Mouse (Mus musculus) lung, embryonic 16.5 days (tissue): ENCODE measurements around the gene Trim40. TPM values are rescaled to one million over a fixed set of nuclear protein-coding genes. Genes with fewer than 3 reads are reported as not detected.

Experiments
- ATAC-seq: fragments of 200-750 bp; cut with Nextera tagmentation; 2 replicates; pipeline ENCODE4 v1.8.0; 2017; ENCODE audit warnings: low read depth, mild to moderate bottlenecking, moderate library complexity
- H3K27ac ChIP-seq: fragments of 300-500 bp; sonication (generic); 2 replicates; pipeline ENCODE4 v1.5.1; 2014; ENCODE audit warnings: mild to moderate bottlenecking, control low read depth, low read length
- H3K27me3 ChIP-seq: fragments of 300-500 bp; sonication (generic); 2 replicates; pipeline ENCODE4 v1.6.1; 2014; ENCODE audit warnings: low read depth, low read length, mixed read lengths; ENCODE audit not compliant: control insufficient read depth, insufficient read depth
- H3K36me3 ChIP-seq: fragments of 300-500 bp; sonication (generic); 2 replicates; pipeline ENCODE4 v1.6.1; 2014; ENCODE audit warnings: low read length; ENCODE audit not compliant: control insufficient read depth, insufficient read depth
- H3K4me1 ChIP-seq: fragments of 300-500 bp; sonication (generic); replicated peaks from 2 replicates; pipeline ENCODE4 v1.6.1; 2014; ENCODE audit warnings: low read length, mixed read lengths; ENCODE audit not compliant: control insufficient read depth, insufficient read depth
- H3K4me2 ChIP-seq: fragments of 300-500 bp; sonication (generic); 2 replicates; pipeline ENCODE4 v1.6.1; 2014; ENCODE audit warnings: low read depth, low read length, control low read depth
- H3K4me3 ChIP-seq: fragments of 300-500 bp; sonication (generic); 2 replicates; pipeline ENCODE4 v1.5.1; 2014; ENCODE audit warnings: mild to moderate bottlenecking, low read length, control low read depth
- H3K9ac ChIP-seq: fragments of 300-500 bp; sonication (generic); 2 replicates; pipeline ENCODE4 v1.6.1; 2014; ENCODE audit warnings: low read length, control low read depth
- H3K9me3 ChIP-seq: fragments of 300-500 bp; sonication (generic); 2 replicates; pipeline ENCODE4 v1.6.1; 2016; ENCODE audit warnings: low read length; ENCODE audit not compliant: control insufficient read depth
- WGBS: fragments of 180-500 bp; shearing (Covaris S2); extraction: QIAGEN DNeasy Blood & Tissue Kit; methylation state at CpG from one replicate; pipeline ENCODE4 v1.1.7; 2014; 5-methylcytosine and 5-hydroxymethylcytosine counted together
- polyA plus RNA-seq: library from polyadenylated mRNA; unstranded; fragments of >200 nt; fragmentation: Nextera tagmentation; extraction: Ambion mirVana; gene quantifications from 2 replicates; pipeline ENCODE4 v1.2.1, GENCODE M21; 2015

The Trim40 gene
- polyA plus RNA-seq, 1 experiment from 2014 or later: not detected

DNA sequence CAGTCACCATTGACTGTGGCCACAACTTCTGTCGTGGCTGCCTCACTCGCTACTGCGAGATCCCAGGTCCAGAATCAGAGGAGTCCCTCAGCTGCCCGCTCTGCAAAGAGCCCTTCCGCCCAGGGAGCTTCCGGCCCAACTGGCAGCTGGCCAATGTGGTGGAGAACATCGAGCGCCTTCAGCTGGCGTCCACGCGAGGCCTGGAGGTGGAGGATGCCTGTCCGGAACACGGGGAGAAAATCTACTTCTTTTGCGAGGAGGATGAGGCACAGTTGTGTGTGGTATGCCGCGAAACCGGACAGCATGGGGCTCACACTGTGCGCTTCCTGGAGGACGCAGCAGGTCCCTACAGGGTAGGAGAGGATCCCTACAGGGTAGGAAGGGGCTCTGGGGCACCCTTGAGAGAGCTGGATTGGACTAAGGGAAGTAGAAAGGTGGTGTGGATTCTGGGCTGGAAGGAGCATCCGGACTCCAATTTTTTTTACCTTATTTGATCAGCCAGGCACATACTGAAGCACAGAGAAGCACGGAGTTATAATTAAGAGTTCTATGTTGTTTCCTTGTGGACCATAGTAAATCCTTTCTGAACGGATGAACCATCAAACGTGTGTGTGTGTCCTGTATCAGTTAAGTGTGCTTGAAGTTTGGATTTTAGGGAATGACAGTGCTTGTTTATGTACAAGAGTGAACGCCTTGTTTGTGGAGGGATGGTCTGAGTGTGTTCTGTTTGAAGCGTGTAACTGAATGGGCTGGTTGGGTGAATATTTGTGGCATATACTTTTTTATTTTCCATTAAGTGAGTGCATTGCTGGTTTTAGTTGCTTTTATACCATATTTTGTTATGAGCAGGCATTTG is 19.7 kb downstream of the Trim40 start:
- WGBS: 56% methylated on average over 25 of the region's 25 CpGs
- H3K4me1 ChIP-seq: peaks cover 2% of the 10 kb centered on the region; the same call in 1 of the 2 replicates
- ATAC-seq: no peak
- peak overlapping the region; percentile 22; the same call in 1 of the 2 replicates for H3K4me2 ChIP-seq
- no peaks in the 10 kb centered on the region for H3K9me3 ChIP-seq
- no peaks in the 10 kb centered on the region for H3K36me3 ChIP-seq
- H3K4me3 ChIP-seq: no peak overlapping the region
- peaks cover 21% of the 10 kb centered on the region for H3K27me3 ChIP-seq
- no peak overlapping the region for H3K27ac ChIP-seq
- H3K9ac ChIP-seq: peak overlapping the region; percentile 39; the same call in 1 of the 2 replicates

DNA sequence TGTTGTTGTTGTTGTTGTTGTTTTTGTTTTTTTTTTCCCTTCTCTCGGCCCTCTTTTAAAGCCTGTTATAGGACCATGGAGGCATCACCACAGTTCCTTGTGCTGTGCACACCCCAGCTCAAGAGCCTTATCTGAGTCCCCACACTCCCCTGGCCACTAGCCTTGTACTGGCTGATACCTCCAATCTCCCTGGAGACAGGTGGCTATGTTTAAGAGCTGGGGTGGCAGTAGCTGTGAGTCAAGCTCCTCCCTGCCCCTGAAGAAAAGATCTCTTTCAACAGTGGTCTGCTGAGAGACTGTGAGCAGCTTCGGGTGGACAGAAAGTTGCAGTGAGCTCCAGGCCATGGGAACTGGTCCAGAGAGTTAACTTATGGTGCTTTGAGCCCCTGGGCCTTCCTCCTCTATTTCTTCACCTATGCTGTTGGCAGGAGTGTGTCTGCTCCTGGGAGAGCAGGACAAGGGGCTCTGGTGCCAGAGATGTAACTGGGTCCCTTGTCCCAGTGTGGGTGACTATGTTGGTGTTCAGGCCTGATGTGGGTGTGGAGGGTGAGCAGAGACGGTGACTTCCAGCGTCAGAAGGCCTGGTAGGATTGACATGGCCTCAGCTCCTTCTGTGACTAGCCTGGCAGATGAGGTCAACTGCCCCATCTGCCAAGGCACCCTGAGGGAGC is 20.5 kb downstream of the Trim40 start, which contains the start of gene Trim10:
Trim10 (plus strand) TSS at position 291 of the 671 bp plus-strand sequence.
- H3K9me3 ChIP-seq: no peaks in the 10 kb centered on the region
- peak within 1 kb of the TSS; percentile 22; the same call in 1 of the 2 replicates for H3K4me2 ChIP-seq
- H3K4me3 ChIP-seq: no peak within 1 kb of the TSS; the same call in 1 of the 2 replicates
- no peaks in the 10 kb centered on the region for H3K36me3 ChIP-seq
- peak within 1 kb of the TSS; percentile 39; the same call in 1 of the 2 replicates for H3K9ac ChIP-seq
- H3K27me3 ChIP-seq: peaks cover 26% of the 10 kb centered on the region
- 67% methylated on average over 4 of the region's 4 CpGs for WGBS
- H3K27ac ChIP-seq: no peak within 1 kb of the TSS
- 0 out of 2 replicates have a peak, but pooled peaks cover 2% of the 10 kb centered on the region for H3K4me1 ChIP-seq
- ATAC-seq: no peak

DNA sequence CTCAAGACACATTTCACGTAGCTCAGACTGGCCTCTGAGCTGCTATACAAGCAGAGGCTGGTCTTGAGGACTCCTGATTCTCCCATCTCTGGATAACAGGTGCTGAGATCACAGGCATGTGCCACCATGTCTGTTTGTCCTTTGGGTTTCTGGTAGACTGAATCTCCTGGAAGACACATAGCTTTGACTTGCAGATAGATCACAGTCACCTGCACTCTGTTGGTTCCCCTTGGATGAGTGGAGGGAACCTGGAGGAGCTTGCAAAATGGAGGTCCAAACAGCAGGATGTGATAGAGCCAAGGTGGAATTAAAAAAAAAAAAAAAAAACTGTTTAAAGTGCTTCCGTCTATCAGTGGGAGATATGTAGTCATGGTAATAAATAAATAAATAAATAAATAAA is 21.1 kb downstream of the Trim40 start:
- H3K9ac ChIP-seq: no peak overlapping the region
- WGBS: 65% methylated on average over 2 of the region's 2 CpGs
- H3K4me2 ChIP-seq: no peak overlapping the region
- no peaks in the 10 kb centered on the region for H3K9me3 ChIP-seq
- H3K4me1 ChIP-seq: 0 out of 2 replicates have a peak, but pooled peaks cover 2% of the 10 kb centered on the region
- no peaks in the 10 kb centered on the region for H3K36me3 ChIP-seq
- peaks cover 26% of the 10 kb centered on the region for H3K27me3 ChIP-seq
- H3K4me3 ChIP-seq: no peak overlapping the region
- H3K27ac ChIP-seq: no peak overlapping the region
- ATAC-seq: no peak

DNA sequence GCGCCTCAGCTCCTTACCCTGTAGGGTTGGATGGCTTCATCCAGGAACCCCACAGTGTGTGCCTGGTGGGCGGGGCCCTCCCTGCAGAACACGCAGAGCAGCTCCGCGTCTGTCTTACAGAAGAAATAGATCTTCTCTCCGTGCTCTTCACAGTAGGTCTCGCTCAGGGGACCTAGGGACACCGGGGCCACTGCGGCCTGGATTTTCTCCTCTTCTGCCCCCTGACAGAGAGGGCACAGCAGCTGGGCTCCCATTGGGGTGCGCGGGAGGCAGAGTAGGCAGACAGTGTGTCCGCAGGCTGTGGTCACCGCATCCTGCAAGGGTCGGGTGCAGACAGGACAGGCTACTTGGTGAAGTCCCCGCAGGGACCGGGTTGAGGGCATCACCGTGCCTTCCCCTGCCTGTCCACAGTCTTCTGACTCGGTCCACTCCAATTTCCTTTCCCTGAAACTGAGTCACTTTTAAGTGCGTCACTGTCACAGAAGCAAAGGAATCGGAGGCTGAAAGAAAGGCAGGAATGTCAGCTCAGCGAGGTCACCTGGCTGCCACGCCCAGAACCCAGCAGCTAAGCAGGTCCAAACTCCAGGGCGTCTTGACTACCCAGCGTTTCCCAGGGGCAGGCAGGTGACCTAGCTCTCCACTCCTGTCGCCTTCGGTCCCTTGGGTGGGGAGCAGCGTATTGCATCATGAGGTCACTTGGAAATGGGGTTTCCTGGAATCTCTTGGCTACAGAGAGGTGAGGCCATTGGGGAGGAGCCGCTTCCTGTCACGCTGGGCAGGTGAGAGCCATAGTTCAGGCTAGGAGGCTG is 23.0 kb downstream of the Trim40 start, which contains the start of gene Trim15:
Trim15 (minus strand) TSS at position 492 of the 809 bp plus-strand sequence.
- peaks cover 26% of the 10 kb centered on the region for H3K27me3 ChIP-seq

DNA sequence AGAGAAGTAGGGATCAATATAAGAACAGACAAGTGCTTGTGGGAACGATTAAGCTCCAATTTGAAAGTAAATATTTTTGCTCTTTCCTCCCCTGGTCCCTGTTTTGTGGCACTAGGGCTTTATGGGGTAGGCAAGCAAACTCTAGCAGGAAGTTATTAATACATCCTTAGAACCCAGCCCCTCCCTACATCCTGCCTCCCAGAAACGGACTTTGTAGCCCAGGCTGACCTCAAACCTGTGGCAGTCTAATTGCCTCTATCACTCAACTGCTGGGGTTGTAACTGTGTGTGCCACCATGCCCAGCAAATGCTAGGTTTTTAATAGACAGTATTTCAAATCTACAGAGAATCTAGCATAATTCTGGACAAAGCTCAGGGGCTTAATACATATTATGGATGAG is 28.2 kb downstream of the Trim40 start:
- peaks cover 14% of the 10 kb centered on the region for H3K36me3 ChIP-seq
- H3K4me1 ChIP-seq: 0 out of 2 replicates have a peak, but pooled peaks cover under 1% of the 10 kb centered on the region
- H3K4me3 ChIP-seq: no peak overlapping the region
- no peak overlapping the region for H3K4me2 ChIP-seq
- no peak overlapping the region for H3K9ac ChIP-seq
- 34% methylated on average over 2 of the region's 2 CpGs for WGBS
- H3K9me3 ChIP-seq: no peaks in the 10 kb centered on the region
- ATAC-seq: no peak
- no peak overlapping the region for H3K27ac ChIP-seq
- peaks cover 15% of the 10 kb centered on the region for H3K27me3 ChIP-seq

More for the DNA sequence above, 23.0 kb downstream of the Trim40 start, which contains the start of gene Trim15:
- Histone ChIP-seq H3K36me3 (no peaks in the 10 kb centered on the region), H3K4me1 (0 out of 2 replicates have a peak, but pooled peaks cover 2% of the 10 kb centered on the region), H3K4me3 (peak within 1 kb of the TSS; percentile 9), H3K4me2 (peak within 1 kb of the TSS; percentile 43), H3K9me3 (no peaks in the 10 kb centered on the region), H3K27ac (no peak within 1 kb of the TSS), H3K9ac (no peak within 1 kb of the TSS)
- 8% methylated on average over 29 of the region's 29 CpGs for WGBS
- no peak; the same call in 1 of the 2 replicates for ATAC-seq

GRCm38 (mm10) chr17:36858181-36858580 is 31.7 kb downstream of the Trim40 start:
- H3K4me2 ChIP-seq: no peak overlapping the region
- no peak overlapping the region for H3K27ac ChIP-seq
- H3K4me3 ChIP-seq: no peak overlapping the region
- H3K4me1 ChIP-seq: no peaks in the 10 kb centered on the region
- ATAC-seq: no peak
- H3K9me3 ChIP-seq: no peaks in the 10 kb centered on the region
- peaks cover 29% of the 10 kb centered on the region for H3K36me3 ChIP-seq
- no peak overlapping the region for H3K9ac ChIP-seq
- H3K27me3 ChIP-seq: no peaks in the 10 kb centered on the region
- 86% methylated on average over 3 of the region's 3 CpGs for WGBS

DNA sequence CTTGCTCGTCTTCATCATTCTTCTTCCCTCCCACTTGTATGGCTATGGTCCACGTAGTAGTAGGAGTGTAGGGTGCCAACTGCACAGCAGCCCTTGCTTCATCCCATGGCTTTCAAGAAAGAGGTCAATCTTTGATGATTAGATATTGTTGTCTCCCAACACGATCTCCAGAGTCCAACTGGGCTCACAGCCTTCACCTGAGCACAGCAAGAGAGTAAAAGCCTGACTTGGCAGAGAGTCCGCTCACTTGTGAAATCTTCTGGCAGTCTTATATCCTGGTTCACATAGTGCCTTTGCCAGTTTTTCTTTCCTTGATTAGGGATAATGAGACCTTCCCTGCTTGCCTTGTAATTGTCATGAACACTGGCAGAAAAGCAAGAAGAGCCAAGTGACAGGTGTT is 33.7 kb downstream of the Trim40 start:
- peaks cover 31% of the 10 kb centered on the region for H3K36me3 ChIP-seq

DNA sequence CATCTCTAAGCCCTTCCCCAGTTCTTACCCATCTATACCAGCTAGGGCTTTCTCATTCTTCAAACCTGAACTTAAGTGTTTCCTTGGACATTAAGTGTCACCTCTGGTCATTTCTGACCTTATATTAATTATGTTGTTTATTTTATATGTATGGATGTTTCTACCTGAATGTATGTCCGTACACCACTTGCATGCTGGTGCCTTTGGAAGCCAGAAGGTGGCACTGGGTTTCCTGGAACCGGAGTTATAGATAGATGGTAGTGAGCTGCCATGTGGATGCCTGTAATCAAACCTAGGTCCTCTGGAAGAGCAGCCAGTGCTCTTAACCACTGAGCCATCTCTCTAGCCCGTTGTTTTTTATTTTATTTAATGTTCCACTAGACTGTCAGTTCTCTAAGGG is 34.4 kb downstream of the Trim40 start:
- no peak for ATAC-seq

More for the DNA sequence above, 33.7 kb downstream of the Trim40 start:
- Histone ChIP-seq H3K4me1 (0 out of 2 replicates have a peak, but pooled peaks cover under 1% of the 10 kb centered on the region), H3K27ac (no peak overlapping the region), H3K4me3 (no peak overlapping the region), H3K27me3 (no peaks in the 10 kb centered on the region), H3K9ac (no peak overlapping the region), H3K4me2 (no peak overlapping the region), H3K9me3 (no peaks in the 10 kb centered on the region)
- WGBS: 85% methylated on average over 4 of the region's 4 CpGs
- ATAC-seq: no peak

More for the DNA sequence above, 34.4 kb downstream of the Trim40 start:
- Histone ChIP-seq H3K9me3 (no peaks in the 10 kb centered on the region), H3K9ac (no peak overlapping the region), H3K4me1 (peaks cover 2% of the 10 kb centered on the region; the same call in 1 of the 2 replicates), H3K36me3 (peaks cover 31% of the 10 kb centered on the region), H3K4me2 (no peak overlapping the region), H3K4me3 (no peak overlapping the region), H3K27ac (no peak overlapping the region), H3K27me3 (no peaks in the 10 kb centered on the region)
- WGBS: 92% methylated on average over 3 of the region's 3 CpGs
